Mouse (Mus musculus) limb, embryonic 13.5 days (tissue): Measurements from ENCODE around the gene Mrgpra1. TPM values are rescaled to one million over a fixed set of nuclear protein-coding genes. Genes with fewer than 3 reads are reported as not detected.

Source experiments
- polyA plus RNA-seq: library from polyadenylated mRNA; unstranded; fragments of >200 nt; fragmentation: Nextera tagmentation; extraction: Ambion mirVana; gene quantifications from 2 replicates; pipeline ENCODE4 v1.2.1, GENCODE M21; 2015

The Mrgpra1 gene
- polyA plus RNA-seq, 1 experiment from 2014 or later: not detected

Other genes starting within 250 kb of the Mrgpra1 start
- gene Ptpn5, start 220.6 kb downstream of the Mrgpra1 start, polyA plus RNA-seq: 0.38 and 0.42 TPM in 2 replicates
- not detected in 2 replicates for gene Mrgpra6, start 149.3 kb downstream of the Mrgpra1 start, polyA plus RNA-seq
- not detected in 2 replicates for gene Mrgpra9, start 101.4 kb downstream of the Mrgpra1 start, polyA plus RNA-seq
- gene Mrgpra2a, start 97.9 kb upstream of the Mrgpra1 start, polyA plus RNA-seq: not detected in 2 replicates
- not detected in 2 replicates for gene Mrgpra2b, start 174.6 kb upstream of the Mrgpra1 start, polyA plus RNA-seq
- gene Mrgpra3, start 247.1 kb upstream of the Mrgpra1 start, polyA plus RNA-seq: not detected in 2 replicates